Mouse (Mus musculus) bone marrow, adult 2 months (tissue): ENCODE measurements around the gene Pcdh17.

Source experiments
- CTCF ChIP-seq: fragments of 200-500 bp; IDR thresholded peaks from 2 replicates; pipeline ENCODE4 v1.5.1; 2011; ENCODE audit warnings: low read length, control low read depth; ENCODE audit not compliant: control insufficient read depth, insufficient read depth
- POLR2A ChIP-seq: fragments of 200-500 bp; IDR thresholded peaks from 2 replicates; pipeline ENCODE4 v1.6.1; 2011; ENCODE audit warnings: low read depth, mild to moderate bottlenecking, control low read depth, low read length, borderline replicate concordance; ENCODE audit not compliant: control insufficient read depth

- TF ChIP-seq CTCF, result no peak
- no peak for TF ChIP-seq POLR2A
Measured at GRCm38 (mm10) chr14:84480546-84480945, 37.2 kb downstream of the Pcdh17 start.
